Mouse (Mus musculus) brain, embryonic 14.5 days (tissue): ENCODE data around the gene Rtkn2.

Experiments used
- CTCF ChIP-seq: fragments of 200-500 bp; IDR thresholded peaks from 2 replicates; pipeline ENCODE4 v1.5.1; 2012; ENCODE audit warnings: inconsistent platforms, mild to moderate bottlenecking, moderate library complexity, borderline replicate concordance; ENCODE audit not compliant: insufficient read depth, insufficient read length; ENCODE audit errors: extremely low read depth
- POLR2A ChIP-seq: fragments of 200-500 bp; IDR thresholded peaks from 2 replicates; pipeline ENCODE4 v1.6.1; 2012; ENCODE audit warnings: mild to moderate bottlenecking, inconsistent platforms, borderline replicate concordance; ENCODE audit not compliant: poor library complexity, insufficient read depth, insufficient read length, severe bottlenecking; ENCODE audit errors: extremely low read depth

GRCm38 (mm10) chr10:68061249-68061615 lies 81.9 kb downstream of the Rtkn2 start:
- TF ChIP-seq CTCF = no peak
- TF ChIP-seq POLR2A = no peak
